Mouse (Mus musculus) G1E (cell line): Measurements from ENCODE around the gene Actg1. TPM values are rescaled to one million over a fixed set of nuclear protein-coding genes. Genes with fewer than 3 reads are reported as not detected.

Experiments
- ATAC-seq: 2 replicates; pipeline ENCODE4 v1.8.0; 2016; ENCODE audit warnings: mild to moderate bottlenecking; ENCODE audit not compliant: insufficient number of reproducible peaks, poor library complexity, low FRiP score, severe bottlenecking; ENCODE audit errors: extremely low read depth
- DNase-seq: peaks from one replicate; pipeline ENCODE4 v3.0.0; 2012; ENCODE audit warnings: low spot score
- H3K27me3 ChIP-seq: 2 replicates; pipeline ENCODE4 v1.6.1; 2012; ENCODE audit warnings: mild to moderate bottlenecking, low read length, inconsistent platforms; ENCODE audit not compliant: insufficient read depth
- H3K36me3 ChIP-seq: replicated peaks from 2 replicates; pipeline ENCODE3; 2012; ENCODE audit warnings: mild to moderate bottlenecking, inconsistent platforms
- H3K4me1 ChIP-seq: 2 replicates; pipeline ENCODE4 v1.6.1; 2012; ENCODE audit warnings: low read depth, low read length, inconsistent platforms, mixed read lengths; ENCODE audit not compliant: insufficient read depth
- H3K4me3 ChIP-seq: 2 replicates; pipeline ENCODE4 v1.5.1; 2012; ENCODE audit warnings: low read depth, mild to moderate bottlenecking, inconsistent platforms, low read length, moderate library complexity, mixed read lengths
- H3K9me3 ChIP-seq: replicated peaks from 2 replicates; pipeline ENCODE4 v1.6.1; 2012; ENCODE audit warnings: inconsistent platforms
- CTCF ChIP-seq: IDR thresholded peaks from 2 replicates; pipeline ENCODE4 v1.5.1; 2012; ENCODE audit warnings: low read depth, low read length, inconsistent platforms, mixed read lengths
- GATA1 ChIP-seq: IDR thresholded peaks from 2 replicates; pipeline ENCODE4 v1.6.1; 2012; ENCODE audit warnings: borderline replicate concordance, low read length, inconsistent platforms, mixed read lengths
- GATA2 ChIP-seq: IDR thresholded peaks from 2 replicates; pipeline ENCODE4 v1.6.1; 2012; ENCODE audit warnings: low read depth, low read length, inconsistent platforms, borderline replicate concordance
- POLR2AphosphoS5 ChIP-seq: IDR thresholded peaks from 2 replicates; pipeline ENCODE4 v1.6.1; 2012; ENCODE audit warnings: low read depth, low read length, inconsistent platforms; ENCODE audit not compliant: insufficient replicate concordance
- TAL1 ChIP-seq: conservative IDR thresholded peaks from 2 replicates; pipeline ENCODE4 v1.6.1; 2012; ENCODE audit warnings: low read depth, low read length, inconsistent platforms, mixed read lengths
- polyA plus RNA-seq: library from polyadenylated mRNA; stranded (reverse); fragments of >175 nt; gene quantifications from 2 replicates; pipeline ENCODE4 v1.2.3, GENCODE M21; 2012
- total RNA-seq, 2 experiments: library from RNA; stranded (forward) in 1 of 2; stranded (reverse) in 1 of 2; fragments of 200-1000 nt in 1 of 2; fragments of >200 nt in 1 of 2; fragmentation: Nextera tagmentation in 1 of 2; gene quantifications; 2 replicates each; pipeline ENCODE4 v1.2.3; 2014 to 2017

Actg1 gene
- total and polyA plus RNA-seq, 3 experiments = 112 to 179 (median 155) TPM

DNA sequence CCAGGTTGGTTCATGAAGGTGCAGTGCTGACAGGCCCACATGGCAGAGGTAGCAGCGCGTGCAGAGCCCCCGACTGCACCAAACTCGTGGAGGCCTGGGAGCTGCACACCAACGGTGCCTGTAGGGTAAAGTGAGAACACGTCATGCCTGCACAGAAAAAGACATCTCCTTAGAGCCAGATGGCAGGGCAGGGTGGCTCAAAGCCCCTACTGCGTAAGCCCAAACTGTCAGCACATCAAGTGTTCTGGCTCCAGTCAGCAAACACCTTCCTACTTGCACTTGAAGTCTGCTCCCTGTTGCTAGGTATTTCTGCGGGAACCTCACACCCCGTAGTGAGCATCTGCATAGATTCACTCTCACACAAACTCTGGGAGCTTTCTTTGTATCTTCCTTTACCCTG lies 34.2 kb upstream of the Actg1 start:
- Histone ChIP-seq H3K4me3 (peak overlapping the region; percentile 46; the same call in 1 of the 2 replicates), H3K9me3 (no peaks in the 10 kb centered on the region), H3K36me3 (peaks cover 88% of the 10 kb centered on the region), H3K27me3 (no peaks in the 10 kb centered on the region; the same call in 1 of the 2 replicates), H3K4me1 (peaks cover 63% of the 10 kb centered on the region)
- no peak for TF ChIP-seq GATA1
- no peak for TF ChIP-seq CTCF
- no peak for TF ChIP-seq POLR2AphosphoS5
- no peak for TF ChIP-seq GATA2
- TF ChIP-seq TAL1 = no peak
- DNase-seq (no peak), ATAC-seq (no peak)

DNA sequence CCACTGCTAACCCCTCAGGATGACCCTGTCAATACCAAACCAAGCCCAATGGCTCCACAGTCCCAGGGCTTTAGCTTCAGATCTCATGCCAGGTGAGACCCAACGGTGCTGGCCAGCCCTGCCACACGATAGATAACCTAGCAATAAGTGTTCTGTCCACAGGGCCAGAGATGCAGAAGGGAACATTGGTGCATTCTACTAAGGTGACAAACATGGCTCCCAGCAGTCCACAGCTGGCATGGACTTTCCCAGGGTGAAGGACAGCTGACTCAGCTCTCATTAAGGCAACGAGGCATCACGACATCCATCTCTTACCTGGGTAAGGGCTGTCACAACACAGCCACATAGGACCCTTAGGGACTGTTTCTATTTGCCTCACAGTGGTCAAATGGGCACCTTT lies 32.8 kb upstream of the Actg1 start:
- Histone ChIP-seq H3K4me3 (no peak overlapping the region), H3K4me1 (peaks cover 69% of the 10 kb centered on the region), H3K36me3 (peaks cover 89% of the 10 kb centered on the region), H3K9me3 (no peaks in the 10 kb centered on the region), H3K27me3 (no peaks in the 10 kb centered on the region; the same call in 1 of the 2 replicates)
- TF ChIP-seq GATA1 = no peak
- TF ChIP-seq POLR2AphosphoS5 = no peak
- TF ChIP-seq CTCF = no peak
- TF ChIP-seq TAL1 = no peak
- TF ChIP-seq GATA2 = no peak
- DNase-seq (no peak), ATAC-seq (no peak)

DNA sequence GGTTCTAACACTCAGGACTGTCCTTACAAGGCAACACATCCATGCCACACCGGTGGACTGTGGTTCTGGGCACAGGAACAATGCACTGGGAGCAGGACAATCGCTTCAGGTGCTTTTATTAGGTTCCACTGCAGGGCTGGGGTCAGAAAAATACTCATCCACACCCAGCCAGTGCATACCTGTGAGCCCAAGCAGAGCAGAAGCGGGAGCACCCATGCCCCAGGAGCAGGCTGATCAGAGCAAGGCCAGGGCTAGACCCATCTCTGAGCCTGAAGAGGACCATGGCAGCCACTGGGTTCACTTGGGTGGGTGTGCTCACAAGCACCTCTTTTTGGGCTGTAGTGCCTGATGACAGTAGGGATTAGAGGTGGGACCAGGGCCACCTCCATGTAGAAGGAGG lies 31.9 kb upstream of the Actg1 start:
- Histone ChIP-seq H3K36me3 (peaks cover 89% of the 10 kb centered on the region), H3K4me3 (no peak overlapping the region), H3K27me3 (no peaks in the 10 kb centered on the region; the same call in 1 of the 2 replicates), H3K4me1 (peaks cover 69% of the 10 kb centered on the region), H3K9me3 (no peaks in the 10 kb centered on the region)
- no peak for ATAC-seq
- TF ChIP-seq CTCF (no peak), GATA1 (no peak), TAL1 (no peak), POLR2AphosphoS5 (no peak), GATA2 (no peak)
- DNase-seq = no peak

DNA sequence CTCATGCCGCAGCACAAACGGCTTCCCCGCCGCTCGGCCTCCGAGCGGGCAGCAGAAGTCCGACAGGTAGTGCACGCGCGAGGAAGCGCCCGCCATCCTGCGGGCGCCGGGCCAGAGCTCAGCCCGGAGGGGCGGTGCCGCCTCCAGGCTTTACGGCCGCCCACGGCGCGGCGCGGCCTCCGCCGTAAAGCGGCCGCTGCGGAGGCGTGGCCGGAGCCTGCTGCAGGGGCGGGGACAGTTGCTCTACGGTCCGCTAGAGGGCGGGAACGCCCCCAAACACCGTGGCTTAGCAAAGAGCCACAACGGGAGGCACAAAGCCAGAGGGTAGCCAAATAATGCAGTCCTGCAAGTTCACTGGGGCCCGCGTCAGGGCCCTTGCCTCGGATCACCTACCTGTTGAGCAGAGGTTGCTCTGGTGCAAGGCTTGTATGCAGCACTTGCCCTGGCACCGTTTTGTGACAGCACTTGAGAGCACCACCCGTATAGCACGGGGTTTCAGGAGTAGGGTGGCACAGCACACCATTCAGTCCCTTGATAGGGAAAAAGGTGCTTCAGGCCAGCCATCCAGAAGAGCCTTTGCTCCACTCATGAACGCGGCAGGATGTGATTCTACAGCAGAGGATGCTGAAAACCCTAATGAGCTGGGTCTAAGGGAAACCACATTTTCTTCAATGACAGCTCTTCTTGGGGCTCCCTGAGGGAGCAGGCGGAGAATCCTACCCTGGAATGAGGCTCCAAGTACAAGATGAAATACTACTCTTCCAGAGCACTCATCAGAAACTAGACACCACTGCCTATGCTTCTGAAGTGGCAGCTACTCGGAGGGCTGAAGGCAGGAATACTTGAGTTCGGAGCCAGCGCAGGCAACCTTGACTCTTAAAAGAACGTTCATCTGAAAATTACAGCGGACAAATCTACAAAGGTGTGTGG lies 30.5 kb upstream of the Actg1 start, which contains the start of gene Faap100:
Gene Faap100 (minus strand): TSS at position 154 of the 930 bp plus-strand sequence.
- peaks cover 89% of the 10 kb centered on the region for H3K36me3 ChIP-seq
- H3K27me3 ChIP-seq = no peaks in the 10 kb centered on the region; the same call in 1 of the 2 replicates
- DNase-seq (peak; percentile 88), ATAC-seq (peak; percentile 80)
- H3K4me1 ChIP-seq = peaks cover 69% of the 10 kb centered on the region
- peak within 1 kb of the TSS; percentile 86 for H3K4me3 ChIP-seq
- no peaks in the 10 kb centered on the region for H3K9me3 ChIP-seq
- TF ChIP-seq POLR2AphosphoS5 (no peak; the same call in 1 of the 2 replicates), GATA1 (no peak), CTCF (0 out of 2 replicates have a peak, but pooled peaks have one; percentile 10)

DNA sequence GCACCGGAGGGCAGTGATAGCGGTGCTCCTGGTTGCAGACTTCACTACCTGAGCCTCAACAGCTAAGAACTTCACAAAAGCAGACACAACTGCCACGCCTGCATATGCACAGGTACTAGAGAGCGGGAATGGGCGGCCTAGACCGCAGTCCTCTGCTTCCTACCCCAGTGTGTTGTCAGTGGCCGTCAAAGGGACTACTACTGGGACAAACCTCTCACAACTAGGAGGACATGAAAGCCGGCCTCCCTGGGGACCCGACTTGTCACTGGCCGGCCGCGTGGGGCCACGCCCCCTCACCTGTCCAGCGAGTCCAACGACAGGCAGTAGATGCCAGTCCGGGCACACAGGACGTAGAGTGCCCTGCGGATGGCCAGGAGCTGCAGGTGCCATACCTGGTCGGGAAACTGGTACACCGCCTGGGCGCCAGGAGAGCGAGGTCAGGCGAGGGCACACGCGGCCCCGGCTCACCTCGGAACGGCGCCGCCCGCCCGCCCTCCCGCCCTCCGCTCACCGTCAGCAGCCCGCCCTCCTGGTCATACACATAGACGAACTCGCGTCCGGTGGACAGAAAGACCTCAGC lies 29.8 kb upstream of the Actg1 start:
- ATAC-seq (no peak), DNase-seq (peak; percentile 38)
- Histone ChIP-seq H3K36me3 (peaks cover 89% of the 10 kb centered on the region), H3K27me3 (no peaks in the 10 kb centered on the region; the same call in 1 of the 2 replicates), H3K9me3 (no peaks in the 10 kb centered on the region), H3K4me1 (peaks cover 65% of the 10 kb centered on the region), H3K4me3 (peak overlapping the region; percentile 86)
- TF ChIP-seq CTCF (no peak), GATA2 (no peak), GATA1 (no peak), TAL1 (no peak), POLR2AphosphoS5 (no peak; the same call in 1 of the 2 replicates)

DNA sequence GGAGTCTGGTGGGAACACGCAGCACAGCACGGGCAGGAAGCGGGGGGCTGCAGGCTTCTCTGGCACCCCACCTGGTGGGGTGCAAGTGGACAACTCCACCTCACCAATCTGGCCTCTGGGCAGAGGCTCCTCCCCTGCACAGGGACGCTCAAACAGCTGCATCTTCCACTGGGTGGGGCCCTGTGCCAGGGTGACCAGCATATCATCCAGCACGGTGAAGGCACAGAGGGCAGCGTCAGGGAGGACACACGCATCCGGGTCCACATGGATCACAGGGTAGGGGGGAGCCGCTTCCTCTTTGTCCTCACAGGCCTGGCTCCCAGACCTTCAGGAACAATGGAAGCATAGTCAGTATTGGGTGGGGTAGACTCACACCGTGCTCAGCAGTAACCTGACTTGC lies 29.0 kb upstream of the Actg1 start:
- Histone ChIP-seq H3K36me3 (peaks cover 89% of the 10 kb centered on the region), H3K4me3 (peak overlapping the region; percentile 86), H3K27me3 (no peaks in the 10 kb centered on the region; the same call in 1 of the 2 replicates), H3K9me3 (no peaks in the 10 kb centered on the region), H3K4me1 (peaks cover 57% of the 10 kb centered on the region)
- ATAC-seq = no peak
- no peak for TF ChIP-seq TAL1
- TF ChIP-seq CTCF = no peak
- no peak for TF ChIP-seq POLR2AphosphoS5
- TF ChIP-seq GATA2 = no peak
- no peak for DNase-seq
